8 mouse cellular contexts compared by ENCODE assay signal in genomic region chr5:88711128-88711527, GRCm38 (mm10). TPM values are rescaled to one million over a fixed set of nuclear protein-coding genes. Genes with fewer than 3 reads are reported as not detected.
DNase-seq lines count a peak whose midpoint lies in the region; ATAC-seq and TF ChIP-seq lines count a peak whose summit lies in the region.

No protein-coding gene starts in this region.

- peak; percentile 96 for ATAC-seq in lung, postnatal 0 days

- peaks cover 24% of the 10 kb centered on the region for H3K4me1 ChIP-seq in heart, embryonic 10.5 days
- H3K4me1 ChIP-seq in lung, postnatal 0 days (ENCODE audit: insufficient read depth, low read depth, low read length): no peaks in the 10 kb centered on the region

- H3K9ac ChIP-seq in lung, postnatal 0 days (replicated peaks; ENCODE audit: low read depth): no peak overlapping the region

- peak; percentile 67 for TF ChIP-seq EP300 in lung, postnatal 0 days (IDR thresholded peaks at IDR 0.05)

- H3K4me3 ChIP-seq in heart, embryonic 10.5 days: no peak overlapping the region
- H3K4me3 ChIP-seq in lung, postnatal 0 days (ENCODE audit: low read depth, low read length): no peak overlapping the region

- no peak overlapping the region for H3K4me2 ChIP-seq in lung, postnatal 0 days (replicated peaks; ENCODE audit: low read depth, low read length)

- H3K36me3 ChIP-seq in heart, embryonic 10.5 days: no peaks in the 10 kb centered on the region
- no peaks in the 10 kb centered on the region for H3K36me3 ChIP-seq in lung, postnatal 0 days (ENCODE audit: insufficient read depth, low read length)

- no peak for DNase-seq in heart, embryonic 10.5 days (ENCODE audit: low spot score)
- DNase-seq in heart, postnatal 25 days (ENCODE audit: low spot score): no peak
- peak; percentile 23 for DNase-seq in retina, postnatal 1 day
- no peak for DNase-seq in retina, embryonic 14.5 days (ENCODE audit: low spot score)
- peak; percentile 91 for DNase-seq in lung, postnatal 0 days (ENCODE audit: low spot score)
- DNase-seq in ovary, postnatal 10 days (ENCODE audit: low spot score): no peak
- DNase-seq in right cerebral cortex, postnatal 25 days: no peak
- no peak for DNase-seq in gastrocnemius, postnatal 25 days

- H3K9me3 ChIP-seq in heart, embryonic 10.5 days: no peaks in the 10 kb centered on the region
- no peaks in the 10 kb centered on the region for H3K9me3 ChIP-seq in lung, postnatal 0 days (ENCODE audit: low read length)

- no peaks in the 10 kb centered on the region for H3K27me3 ChIP-seq in heart, embryonic 10.5 days (ENCODE audit: insufficient read depth, poor library complexity, severe bottlenecking)
- no peaks in the 10 kb centered on the region for H3K27me3 ChIP-seq in lung, postnatal 0 days (replicated peaks; ENCODE audit: insufficient read depth, low read length)

- no peak for TF ChIP-seq CTCF in lung, postnatal 0 days (IDR thresholded peaks at IDR 0.05)

- intact Hi-C loops in heart, postnatal 25 days (cut with DNase I): no loop called here

- H3K27ac ChIP-seq in heart, embryonic 10.5 days: peak overlapping the region; percentile 86
- H3K27ac ChIP-seq in lung, postnatal 0 days (ENCODE audit: low read length): 0 out of 2 replicates have a peak overlapping the region, but pooled peaks have one; percentile 32

RNA-seq across cellular contexts. Expression of gene Mob1b, which starts 9.5 kb away (rescaled TPM):
- polyA plus RNA-seq in heart, embryonic 10.5 days (2016; fragmentation: Nextera tagmentation; extraction: Ambion mirVana): 22.3 and 28.8 TPM in 2 replicates
- total RNA-seq in heart, postnatal 25 days (2021): 10 to 100 TPM; 28.0 to 28.3 TPM
- polyA plus RNA-seq in lung, postnatal 0 days (2015; fragmentation: Nextera tagmentation; extraction: Ambion mirVana): 9.7 and 10.8 TPM in 2 replicates
- 10 to 100 TPM; 24.5 to 26.3 TPM for total RNA-seq in gastrocnemius, postnatal 25 days (2021)

RNA-seq across cellular contexts. Expression of gene Grsf1, which starts 35.2 kb away (rescaled TPM):
- 71.0 and 71.1 TPM in 2 replicates for polyA plus RNA-seq in heart, embryonic 10.5 days (2016; fragmentation: Nextera tagmentation; extraction: Ambion mirVana)
- total RNA-seq in heart, postnatal 25 days (2021): 100 to 1,000 TPM; 206 to 221 TPM
- polyA plus RNA-seq in lung, postnatal 0 days (2015; fragmentation: Nextera tagmentation; extraction: Ambion mirVana): 45.4 and 46.0 TPM in 2 replicates
- 100 to 1,000 TPM; 129 to 140 TPM for total RNA-seq in gastrocnemius, postnatal 25 days (2021)

RNA-seq across cellular contexts. Expression of gene Dck, which starts 53.7 kb away (rescaled TPM):
- 52.1 and 56.5 TPM in 2 replicates for polyA plus RNA-seq in heart, embryonic 10.5 days (2016; fragmentation: Nextera tagmentation; extraction: Ambion mirVana)
- 1 to 10 TPM; 3.2 to 3.5 TPM for total RNA-seq in heart, postnatal 25 days (2021)
- 7.2 and 7.8 TPM in 2 replicates for polyA plus RNA-seq in lung, postnatal 0 days (2015; fragmentation: Nextera tagmentation; extraction: Ambion mirVana)
- total RNA-seq in gastrocnemius, postnatal 25 days (2021): 1 to 10 TPM; 1.4 to 2.1 TPM

Comparison
In these comparisons a context has a peak if more than half of its experiments do, and no peak if none do; other contexts are left out.
1. DNase-seq: peak in retina, postnatal 1 day (single experiment) and lung, postnatal 0 days (single experiment); none in heart, embryonic 10.5 days (single experiment), heart, postnatal 25 days (single experiment), retina, embryonic 14.5 days (single experiment), ovary, postnatal 10 days (single experiment), right cerebral cortex, postnatal 25 days (single experiment) and gastrocnemius, postnatal 25 days (single experiment).